Mouse (Mus musculus) monocyte, adult 59 days (primary cell): ENCODE data around the gene Pfkp. TPM values are rescaled to one million over a fixed set of nuclear protein-coding genes. Genes with fewer than 3 reads are reported as not detected.

Source experiments
- total RNA-seq, 2 experiments: library from RNA; stranded (reverse); gene quantifications; one replicate each; pipeline ENCODE4 v1.2.4; 2023

Pfkp gene
- total RNA-seq: 100 to 1,000 TPM; 111 to 124 TPM

GRCm38 (mm10) chr13:6648669-6649233 lies at the start of gene Pfkp:
Gene Pfkp (minus strand): TSS chr13:6648777.

Other genes starting within 250 kb of the Pfkp start
- 10 to 100 TPM; 36.1 to 41.9 TPM for gene Pitrm1, start 100.6 kb downstream of the Pfkp start, total RNA-seq